Mouse (Mus musculus): ENCODE data around the gene Cdx2. TPM values are rescaled to one million over a fixed set of nuclear protein-coding genes. Genes with fewer than 3 reads are reported as not detected.

Cdx2 gene
- total RNA-seq, 1 experiment, result 5.4 TPM

DNA sequence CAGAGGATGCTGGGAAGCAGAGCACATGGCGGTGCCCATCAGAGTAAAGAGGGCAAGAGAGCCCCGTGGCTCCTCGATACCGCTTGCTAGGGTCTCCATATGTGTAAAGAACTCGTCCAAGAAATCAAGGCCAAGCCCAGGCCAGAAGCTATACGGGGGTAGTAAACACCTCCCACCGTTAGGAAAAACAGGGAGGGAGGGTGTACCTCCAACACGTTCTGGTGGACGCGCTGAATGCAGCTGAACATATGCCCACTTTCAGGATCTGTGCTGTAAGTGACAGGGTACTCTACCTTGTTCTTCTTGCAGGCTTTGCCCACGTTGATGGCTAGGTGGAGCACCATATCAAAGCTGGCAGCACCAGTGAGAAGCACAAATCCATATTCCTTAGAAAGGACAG is 18.9 kb upstream of the Cdx2 start:
- DNase-seq (ENCODE audit: low read depth, low spot score), result no peak
- in situ Hi-C loops (cut with MboI; ENCODE audit: low sequenced_read_pairs in 2 of 2, unreplicated experiment in 2 of 2), result loop anchor here in 1 of 2 experiments (10.0 kb wide), 1 partner anchor 621 kb away; no protein-coding TSS in a partner anchor
- Histone ChIP-seq H3K4me3 (ENCODE audit: insufficient read depth in 1 of 2, low read depth in 1 of 2, low read length in 2 of 2, poor library complexity in 1 of 2, severe bottlenecking in 1 of 2) (no peak overlapping the region), H3K9me3 (ENCODE audit: control insufficient read depth, insufficient read depth, low read depth, low read length) (no peaks in the 10 kb centered on the region), H3K9ac (ENCODE audit: insufficient read depth, low read depth, low read length, poor library complexity, severe bottlenecking) (no peak overlapping the region), H3K36me3 (ENCODE audit: control insufficient read depth, insufficient read depth, low read length, poor library complexity, severe bottlenecking) (no peaks in the 10 kb centered on the region), H3K27ac (ENCODE audit: insufficient read depth, low read depth, low read length, poor library complexity, severe bottlenecking) (no peak overlapping the region), H3K4me1 (ENCODE audit: control insufficient read depth in 2 of 2, insufficient read depth in 2 of 2, low read length in 2 of 2, poor library complexity in 1 of 2) (no peaks in the 10 kb centered on the region)
- TF ChIP-seq ZC3H11A (IDR thresholded peaks at IDR 0.05; ENCODE audit: borderline replicate concordance, low read depth, low read length), result no peak
- TF ChIP-seq CHD2 (IDR thresholded peaks at IDR 0.05; ENCODE audit: low read depth, low read length), result no peak
- TF ChIP-seq ZNF384 (IDR thresholded peaks at IDR 0.05; ENCODE audit: low read depth, low read length), result no peak
- no peak for TF ChIP-seq MAFK (IDR thresholded peaks at IDR 0.05; ENCODE audit: insufficient read depth, low read depth, low read length)
- TF ChIP-seq HCFC1 (IDR thresholded peaks at IDR 0.05; ENCODE audit: borderline replicate concordance, insufficient read depth, low read length), result no peak

DNA sequence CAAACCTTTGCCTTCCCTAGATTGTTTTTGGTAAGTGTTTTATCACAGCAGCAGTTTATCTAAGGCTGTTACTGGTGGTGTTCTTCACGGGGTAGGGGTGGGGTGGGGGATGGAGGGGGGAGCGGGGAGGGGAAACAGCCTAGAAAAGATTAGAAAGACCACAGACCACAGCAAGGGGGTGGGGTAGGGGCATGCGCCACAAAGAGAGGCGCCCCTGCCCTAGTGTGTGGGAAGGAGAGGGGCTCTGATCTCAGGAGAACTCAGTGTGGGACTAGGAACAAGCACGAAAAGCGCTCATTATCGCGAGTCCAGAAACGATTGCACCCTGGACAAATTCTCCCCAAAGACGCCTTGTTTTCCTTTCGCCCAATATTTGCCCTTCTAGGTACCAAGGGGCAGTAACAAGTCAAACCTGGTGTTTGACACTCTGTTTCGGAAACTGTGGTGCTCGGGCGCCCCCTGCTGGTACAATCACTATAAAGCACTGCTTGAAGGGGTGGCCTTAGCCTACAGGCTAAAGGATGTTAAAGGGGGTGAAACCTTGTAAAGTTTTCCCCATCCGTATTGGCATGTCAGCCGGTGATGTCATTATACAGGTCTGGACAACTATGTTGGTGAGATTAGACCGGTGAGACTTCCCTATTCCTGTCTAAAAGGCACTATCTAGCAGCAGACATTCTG is 16.3 kb upstream of the Cdx2 start:
- DNase-seq (ENCODE audit: low read depth, low spot score), result no peak
- H3K27ac ChIP-seq (ENCODE audit: insufficient read depth, low read depth, low read length, poor library complexity, severe bottlenecking), result no peak overlapping the region
- H3K4me3 ChIP-seq (ENCODE audit: insufficient read depth in 1 of 2, low read depth in 1 of 2, low read length in 2 of 2, poor library complexity in 1 of 2, severe bottlenecking in 1 of 2), result no peak overlapping the region
- no peak; the same call in 1 of the 2 replicates for TF ChIP-seq ZC3H11A (IDR thresholded peaks at IDR 0.05; ENCODE audit: borderline replicate concordance, low read depth, low read length)
- no peaks in the 10 kb centered on the region for H3K4me1 ChIP-seq (ENCODE audit: control insufficient read depth in 2 of 2, insufficient read depth in 2 of 2, low read length in 2 of 2, poor library complexity in 1 of 2)
- no peak overlapping the region for H3K9ac ChIP-seq (ENCODE audit: insufficient read depth, low read depth, low read length, poor library complexity, severe bottlenecking)
- no peaks in the 10 kb centered on the region for H3K9me3 ChIP-seq (ENCODE audit: control insufficient read depth, insufficient read depth, low read depth, low read length)
- in situ Hi-C loops (cut with MboI; ENCODE audit: low sequenced_read_pairs in 2 of 2, unreplicated experiment in 2 of 2), result loop anchor here in 1 of 2 experiments (10.0 kb wide), 1 partner anchor 619 kb away; no protein-coding TSS in a partner anchor
- no peaks in the 10 kb centered on the region for H3K36me3 ChIP-seq (ENCODE audit: control insufficient read depth, insufficient read depth, low read length, poor library complexity, severe bottlenecking)

DNA sequence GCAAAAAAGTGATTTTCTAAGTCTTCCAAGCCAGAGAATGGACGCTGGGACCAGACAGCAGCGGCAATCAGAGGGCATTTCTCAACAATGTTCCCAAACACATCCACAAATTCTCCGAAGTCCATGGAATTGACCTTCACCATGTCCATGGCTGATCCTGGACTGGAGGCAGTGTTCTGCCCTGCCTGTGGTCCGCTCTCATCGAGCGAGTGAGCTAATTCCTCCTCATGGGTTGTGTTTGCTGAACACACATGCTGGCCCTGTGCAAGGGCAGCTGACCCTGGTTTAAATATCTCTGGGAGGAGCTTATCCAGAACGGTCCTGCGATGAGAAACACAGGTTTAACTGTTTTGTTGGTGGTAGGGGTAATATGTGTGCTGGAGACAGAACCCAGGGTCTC is 15.1 kb upstream of the Cdx2 start, which contains the start of gene Urad:
Gene Urad (minus strand): TSS at position 258 of the 400 bp plus-strand sequence.
- no peak for TF ChIP-seq ZC3H11A (IDR thresholded peaks at IDR 0.05; ENCODE audit: borderline replicate concordance, low read depth, low read length)
- DNase-seq (ENCODE audit: low read depth, low spot score), result no peak
- no peaks in the 10 kb centered on the region for H3K4me1 ChIP-seq (ENCODE audit: control insufficient read depth in 2 of 2, insufficient read depth in 2 of 2, low read length in 2 of 2, poor library complexity in 1 of 2)
- H3K36me3 ChIP-seq (ENCODE audit: control insufficient read depth, insufficient read depth, low read length, poor library complexity, severe bottlenecking), result no peaks in the 10 kb centered on the region
- H3K4me3 ChIP-seq (ENCODE audit: insufficient read depth in 1 of 2, low read depth in 1 of 2, low read length in 2 of 2, poor library complexity in 1 of 2, severe bottlenecking in 1 of 2), result no peak within 1 kb of the TSS
- no peak within 1 kb of the TSS for H3K27ac ChIP-seq (ENCODE audit: insufficient read depth, low read depth, low read length, poor library complexity, severe bottlenecking)
- in situ Hi-C loops (cut with MboI; ENCODE audit: low sequenced_read_pairs in 2 of 2, unreplicated experiment in 2 of 2), result loop anchor here in 1 of 2 experiments (10.0 kb wide), 1 partner anchor 617 kb away; no protein-coding TSS in a partner anchor
- H3K9me3 ChIP-seq (ENCODE audit: control insufficient read depth, insufficient read depth, low read depth, low read length), result no peaks in the 10 kb centered on the region
- H3K9ac ChIP-seq (ENCODE audit: insufficient read depth, low read depth, low read length, poor library complexity, severe bottlenecking), result no peak within 1 kb of the TSS

DNA sequence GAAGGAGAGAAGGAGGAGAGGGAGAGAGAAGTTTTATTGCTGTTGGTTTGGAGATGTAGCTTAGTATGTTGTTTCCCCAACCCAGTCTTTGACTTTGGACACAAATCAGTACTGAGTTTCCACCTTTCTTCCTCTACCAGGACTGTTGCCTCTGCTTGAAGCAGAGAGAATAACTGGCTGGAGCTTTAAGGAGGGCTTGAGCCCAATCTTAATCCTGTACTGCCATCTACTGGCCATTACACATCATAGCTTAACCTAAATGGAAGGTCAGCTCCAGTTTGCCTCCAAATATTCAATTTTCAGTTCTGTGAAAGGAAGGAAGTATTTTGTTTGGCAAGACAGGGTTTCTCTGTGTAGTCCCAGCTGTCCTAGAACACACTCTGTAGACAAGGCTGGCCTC is 12.6 kb upstream of the Cdx2 start:
- TF ChIP-seq ZNF384 (IDR thresholded peaks at IDR 0.05; ENCODE audit: low read depth, low read length), result no peak
- TF ChIP-seq ZC3H11A (IDR thresholded peaks at IDR 0.05; ENCODE audit: borderline replicate concordance, low read depth, low read length), result peak; percentile 78
- no peaks in the 10 kb centered on the region for H3K9me3 ChIP-seq (ENCODE audit: control insufficient read depth, insufficient read depth, low read depth, low read length)
- H3K27ac ChIP-seq (ENCODE audit: insufficient read depth, low read depth, low read length, poor library complexity, severe bottlenecking), result no peak overlapping the region
- no peak overlapping the region for H3K4me3 ChIP-seq (ENCODE audit: insufficient read depth in 1 of 2, low read depth in 1 of 2, low read length in 2 of 2, poor library complexity in 1 of 2, severe bottlenecking in 1 of 2)
- peaks cover 0 to 4% of the 10 kb centered on the region in 2 experiments; a peak in 1 of 4 replicates for H3K4me1 ChIP-seq (ENCODE audit: control insufficient read depth in 2 of 2, insufficient read depth in 2 of 2, low read length in 2 of 2, poor library complexity in 1 of 2)
- peak; percentile 52 for DNase-seq (ENCODE audit: low read depth, low spot score)
- in situ Hi-C loops (cut with MboI; ENCODE audit: low sequenced_read_pairs in 2 of 2, unreplicated experiment in 2 of 2), result loop anchor here (5.0 to 10.0 kb wide), 5 partner anchors 42 to 615 kb away; no protein-coding TSS in a partner anchor
- no peaks in the 10 kb centered on the region for H3K36me3 ChIP-seq (ENCODE audit: control insufficient read depth, insufficient read depth, low read length, poor library complexity, severe bottlenecking)
- H3K9ac ChIP-seq (ENCODE audit: insufficient read depth, low read depth, low read length, poor library complexity, severe bottlenecking), result no peak overlapping the region

DNA sequence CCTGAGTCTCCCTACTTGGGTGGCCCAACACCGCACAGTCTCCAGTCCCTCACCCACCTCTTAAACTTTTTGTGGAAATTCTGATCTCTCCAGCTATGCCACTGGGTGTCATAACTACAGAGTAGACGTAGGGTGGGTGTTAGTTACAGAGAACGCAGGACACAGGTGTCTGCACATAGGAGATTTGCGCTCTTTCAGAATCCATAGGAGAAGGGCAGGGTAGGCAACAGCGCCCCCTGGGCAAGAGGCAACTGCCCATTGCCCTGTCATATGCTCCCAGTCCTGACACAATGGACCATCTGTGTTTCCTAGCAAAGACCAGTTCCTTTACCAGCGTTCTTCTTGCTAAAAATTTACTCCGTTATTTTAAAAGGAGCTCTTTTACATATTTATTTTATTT is 10.9 kb upstream of the Cdx2 start:
- Histone ChIP-seq H3K9ac (ENCODE audit: insufficient read depth, low read depth, low read length, poor library complexity, severe bottlenecking) (no peak overlapping the region), H3K4me1 (ENCODE audit: control insufficient read depth in 2 of 2, insufficient read depth in 2 of 2, low read length in 2 of 2, poor library complexity in 1 of 2) (peaks cover 0 to 4% of the 10 kb centered on the region in 2 experiments; a peak in 1 of 4 replicates), H3K4me3 (ENCODE audit: insufficient read depth in 1 of 2, low read depth in 1 of 2, low read length in 2 of 2, poor library complexity in 1 of 2, severe bottlenecking in 1 of 2) (no peak overlapping the region), H3K36me3 (ENCODE audit: control insufficient read depth, insufficient read depth, low read length, poor library complexity, severe bottlenecking) (no peaks in the 10 kb centered on the region), H3K27ac (ENCODE audit: insufficient read depth, low read depth, low read length, poor library complexity, severe bottlenecking) (no peak overlapping the region), H3K9me3 (ENCODE audit: control insufficient read depth, insufficient read depth, low read depth, low read length) (no peaks in the 10 kb centered on the region)
- no peak for DNase-seq (ENCODE audit: low read depth, low spot score)
- TF ChIP-seq HCFC1 (IDR thresholded peaks at IDR 0.05; ENCODE audit: borderline replicate concordance, insufficient read depth, low read length) (no peak), ZC3H11A (IDR thresholded peaks at IDR 0.05; ENCODE audit: borderline replicate concordance, low read depth, low read length) (no peak), CHD2 (IDR thresholded peaks at IDR 0.05; ENCODE audit: low read depth, low read length) (no peak), MAFK (IDR thresholded peaks at IDR 0.05; ENCODE audit: insufficient read depth, low read depth, low read length) (no peak), ZNF384 (IDR thresholded peaks at IDR 0.05; ENCODE audit: low read depth, low read length) (no peak)
- in situ Hi-C loops (cut with MboI; ENCODE audit: low sequenced_read_pairs in 2 of 2, unreplicated experiment in 2 of 2), result loop anchor here (5.0 to 10.0 kb wide), 4 partner anchors 41 to 406 kb away; no protein-coding TSS in a partner anchor
